Mouse (Mus musculus) limb, embryonic 12.5 days (tissue): ENCODE results near the gene Zbed4. TPM values are rescaled to one million over a fixed set of nuclear protein-coding genes. Genes with fewer than 3 reads are reported as not detected.

Experiments used
- ATAC-seq: fragments of 200-750 bp; cut with Nextera tagmentation; 2 replicates; pipeline ENCODE4 v1.8.0; 2017; ENCODE audit warnings: low read depth, moderate TSS enrichment; ENCODE audit not compliant: insufficient number of reproducible peaks, insufficient read depth, low FRiP score, low TSS enrichment
- H3K27ac ChIP-seq: fragments of 300-500 bp; sonication (generic); 2 replicates; pipeline ENCODE4 v1.5.1; 2016; ENCODE audit warnings: mild to moderate bottlenecking, moderate library complexity
- H3K27me3 ChIP-seq: fragments of 300-500 bp; sonication (generic); 2 replicates; pipeline ENCODE4 v1.6.1; 2016; ENCODE audit warnings: mild to moderate bottlenecking, moderate library complexity
- H3K36me3 ChIP-seq: fragments of 300-500 bp; sonication (generic); 2 replicates; pipeline ENCODE4 v1.6.1; 2016; ENCODE audit warnings: mild to moderate bottlenecking, moderate library complexity
- H3K4me1 ChIP-seq: fragments of 300-500 bp; sonication (generic); replicated peaks from 2 replicates; pipeline ENCODE4 v1.6.1; 2016
- H3K4me2 ChIP-seq: fragments of 300-500 bp; sonication (generic); 2 replicates; pipeline ENCODE4 v1.6.1; 2016; ENCODE audit warnings: mild to moderate bottlenecking, moderate library complexity
- H3K4me3 ChIP-seq: fragments of 300-500 bp; sonication (generic); replicated peaks from 2 replicates; pipeline ENCODE4 v1.5.1; 2016; ENCODE audit warnings: mild to moderate bottlenecking
- H3K9ac ChIP-seq: fragments of 300-500 bp; sonication (generic); replicated peaks from 2 replicates; pipeline ENCODE4 v1.6.1; 2016; ENCODE audit warnings: mild to moderate bottlenecking, moderate library complexity
- H3K9me3 ChIP-seq: fragments of 300-500 bp; sonication (generic); 2 replicates; pipeline ENCODE4 v1.6.1; 2016; ENCODE audit warnings: mild to moderate bottlenecking, moderate library complexity
- WGBS: fragments of 180-500 bp; shearing (Covaris S2); methylation state at CpG from one replicate; pipeline ENCODE4 v1.1.7; 2016; 5-methylcytosine and 5-hydroxymethylcytosine counted together
- polyA plus RNA-seq: library from polyadenylated mRNA; unstranded; fragments of >200 nt; fragmentation: Nextera tagmentation; extraction: Ambion mirVana; gene quantifications from 2 replicates; pipeline ENCODE4 v1.2.1, GENCODE M21; 2016

Gene Zbed4
- polyA plus RNA-seq, 1 experiment from 2014 or later: 25.0 TPM

DNA sequence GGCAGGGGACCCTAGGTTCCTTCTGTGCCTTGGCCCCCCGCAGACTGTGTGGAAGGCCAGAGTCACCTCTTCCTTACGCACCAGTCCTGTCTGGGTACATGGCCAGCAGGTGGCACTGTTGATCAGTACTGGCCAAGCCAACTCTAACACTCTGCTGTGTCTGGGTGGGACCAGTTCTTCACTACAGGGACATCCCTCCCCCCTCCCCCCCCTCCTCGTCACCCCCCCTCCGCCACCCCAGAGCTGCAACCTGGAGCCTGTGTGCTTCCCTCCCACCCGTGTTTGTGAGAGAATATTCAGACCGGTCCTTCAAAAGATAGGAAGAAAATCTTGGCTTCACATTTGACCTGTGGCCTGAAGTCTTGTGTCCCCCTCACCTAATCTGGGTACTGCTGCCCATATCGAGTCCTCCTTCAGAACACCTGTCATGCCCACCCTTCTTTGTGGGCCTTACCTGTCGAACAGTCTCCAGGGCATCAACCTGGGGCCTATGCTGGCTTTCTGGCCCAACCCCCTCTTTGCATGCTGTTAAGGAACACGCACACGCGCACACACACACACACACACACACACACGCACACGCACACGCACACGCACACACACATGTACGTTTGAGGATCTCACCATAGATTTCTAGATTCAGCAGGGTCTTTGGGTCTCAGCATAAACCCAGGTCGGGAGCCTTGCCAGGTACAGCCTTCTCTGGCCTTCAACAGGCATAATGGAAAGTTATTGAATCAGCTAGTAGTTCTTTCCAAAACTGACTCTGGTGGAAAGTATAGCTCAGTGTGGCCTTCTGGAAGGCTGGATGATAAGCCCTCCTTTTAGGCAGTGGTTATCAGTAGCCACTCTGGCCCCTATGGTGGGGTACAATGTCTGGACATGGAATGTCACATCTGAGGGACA, 77.6 kb downstream of the Zbed4 start:
- peak; percentile 80 for ATAC-seq
- Histone ChIP-seq H3K27ac (no peak overlapping the region), H3K9me3 (no peaks in the 10 kb centered on the region), H3K4me2 (no peak overlapping the region), H3K4me3 (no peak overlapping the region), H3K36me3 (peaks cover 32% of the 10 kb centered on the region), H3K9ac (no peak overlapping the region), H3K27me3 (no peaks in the 10 kb centered on the region), H3K4me1 (peaks cover 6% of the 10 kb centered on the region)
- 56% methylated on average over 17 of the region's 17 CpGs for WGBS

DNA sequence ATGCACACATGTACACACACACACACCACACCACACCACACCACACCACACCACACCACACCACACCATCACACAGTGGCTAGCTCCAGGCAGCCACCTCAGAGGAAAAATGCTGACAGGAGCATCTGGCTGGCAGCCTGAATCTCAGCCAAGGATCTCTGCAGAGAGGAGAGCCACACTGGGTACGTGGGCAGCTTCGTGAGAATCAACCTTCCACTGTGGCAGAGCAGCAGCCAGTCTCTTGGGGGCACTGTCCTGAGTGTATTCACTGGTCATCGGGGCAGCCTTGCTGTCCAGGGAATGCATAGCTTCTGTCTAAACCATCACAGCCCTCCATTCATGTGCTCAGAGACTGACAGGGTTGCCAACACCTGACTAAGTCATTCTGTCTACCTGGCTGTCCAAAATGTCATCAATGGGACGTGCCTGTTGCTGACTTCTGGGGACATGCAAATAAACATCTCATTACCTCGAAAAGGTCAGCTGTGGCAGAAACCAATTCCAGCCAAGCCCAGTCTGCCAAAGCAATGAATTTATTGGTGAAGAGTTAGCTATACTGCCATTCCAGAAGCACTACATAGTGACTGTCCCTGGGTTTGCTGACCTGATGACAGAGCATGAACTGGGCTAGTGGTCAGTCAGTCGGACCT, 78.5 kb downstream of the Zbed4 start:
- H3K27ac ChIP-seq: no peak overlapping the region
- WGBS: 72% methylated on average over 6 of the region's 6 CpGs

GRCm38 (mm10) chr15:88830696-88831095, 79.2 kb downstream of the Zbed4 start:
- Histone ChIP-seq H3K9me3 (no peaks in the 10 kb centered on the region), H3K4me3 (no peak overlapping the region), H3K9ac (no peak overlapping the region), H3K27me3 (no peaks in the 10 kb centered on the region), H3K4me2 (no peak overlapping the region), H3K4me1 (peaks cover 6% of the 10 kb centered on the region), H3K27ac (no peak overlapping the region), H3K36me3 (peaks cover 15% of the 10 kb centered on the region)
- ATAC-seq: no peak
- WGBS: 83% methylated on average over 5 of the region's 5 CpGs

More for the DNA sequence above, 78.5 kb downstream of the Zbed4 start:
- Histone ChIP-seq H3K4me1 (peaks cover 6% of the 10 kb centered on the region), H3K27me3 (no peaks in the 10 kb centered on the region), H3K9ac (no peak overlapping the region), H3K4me3 (no peak overlapping the region), H3K36me3 (peaks cover 23% of the 10 kb centered on the region), H3K9me3 (no peaks in the 10 kb centered on the region), H3K4me2 (no peak overlapping the region)
- no peak for ATAC-seq

DNA sequence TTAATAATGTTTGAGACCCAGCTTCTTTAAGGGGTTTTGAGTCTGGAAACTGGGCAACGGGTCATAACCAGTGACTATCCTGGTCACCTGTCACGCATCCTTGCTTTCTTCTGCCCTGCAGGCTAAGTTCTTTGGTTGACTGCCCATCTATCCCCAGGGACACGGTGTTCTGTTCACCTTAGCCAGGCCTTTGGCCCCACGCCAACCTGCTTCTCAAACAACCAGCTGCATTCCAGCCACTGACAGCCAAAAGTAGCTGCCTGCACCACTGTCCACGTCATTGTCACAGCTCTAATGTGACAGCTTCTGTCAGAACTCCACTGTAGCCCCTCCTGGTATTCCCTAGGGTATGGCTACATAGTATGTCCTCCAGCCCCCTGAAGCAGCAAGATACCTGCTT, 80.0 kb downstream of the Zbed4 start:
- Histone ChIP-seq H3K4me1 (peaks cover 6% of the 10 kb centered on the region), H3K9me3 (no peaks in the 10 kb centered on the region), H3K4me3 (no peak overlapping the region), H3K36me3 (peaks cover 7% of the 10 kb centered on the region; the same call in 1 of the 2 replicates), H3K9ac (no peak overlapping the region), H3K27ac (no peak overlapping the region), H3K4me2 (no peak overlapping the region), H3K27me3 (no peaks in the 10 kb centered on the region)
- 67% methylated on average over 5 of the region's 5 CpGs for WGBS
- no peak for ATAC-seq

DNA sequence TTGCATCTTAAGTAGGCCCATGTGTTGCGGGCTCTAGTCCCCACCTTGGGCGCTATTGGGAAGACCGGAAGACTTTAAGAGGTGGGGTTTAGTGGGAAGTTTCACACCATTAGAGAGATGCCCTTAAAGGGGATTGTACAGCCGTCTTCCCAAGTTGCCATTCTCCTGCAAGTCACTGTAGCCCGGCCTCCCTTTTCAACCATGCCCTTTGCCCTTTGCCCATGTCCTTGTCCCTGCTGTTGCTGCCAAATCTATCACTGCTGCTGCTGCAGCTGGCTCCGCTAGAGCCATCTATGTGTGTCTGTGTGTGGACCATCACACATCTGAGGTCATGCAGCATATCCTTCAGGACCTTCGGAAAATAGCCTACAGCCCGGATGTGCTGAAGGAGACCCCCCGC, 81.1 kb downstream of the Zbed4 start:
- H3K27ac ChIP-seq: no peak overlapping the region
- H3K4me1 ChIP-seq: peaks cover 17% of the 10 kb centered on the region
- H3K36me3 ChIP-seq: no peaks in the 10 kb centered on the region
- no peak overlapping the region for H3K9ac ChIP-seq
- WGBS: 73% methylated on average over 9 of the region's 9 CpGs
- H3K9me3 ChIP-seq: no peaks in the 10 kb centered on the region
- no peak overlapping the region for H3K4me2 ChIP-seq
- no peak overlapping the region for H3K4me3 ChIP-seq
- no peak for ATAC-seq
- H3K27me3 ChIP-seq: no peaks in the 10 kb centered on the region

Other genes with a start within 250 kb of the Zbed4 start
- not detected in 2 replicates for gene Zdhhc25, start 151.4 kb upstream of the Zbed4 start, polyA plus RNA-seq
- gene Brd1, start 17.4 kb upstream of the Zbed4 start, polyA plus RNA-seq: 27.1 and 29.2 TPM in 2 replicates
- 10.3 and 11.2 TPM in 2 replicates for gene Alg12, start 67.7 kb downstream of the Zbed4 start, polyA plus RNA-seq
- gene Creld2, start 68.0 kb downstream of the Zbed4 start, polyA plus RNA-seq: 70.6 and 74.7 TPM in 2 replicates
- 53.9 and 55.3 TPM in 2 replicates for gene Pim3, start 110.5 kb downstream of the Zbed4 start, polyA plus RNA-seq
- gene Ttll8, start 202.8 kb downstream of the Zbed4 start, polyA plus RNA-seq: not detected in 2 replicates
- gene Mlc1, start 227.3 kb downstream of the Zbed4 start, polyA plus RNA-seq: not detected in 2 replicates
- not detected in 2 replicates for gene Mov10l1, start 231.2 kb downstream of the Zbed4 start, polyA plus RNA-seq